Mouse (Mus musculus) lung, postnatal 0 days (tissue): Measurements from ENCODE around the gene Prokr2. TPM values are rescaled to one million over a fixed set of nuclear protein-coding genes. Genes with fewer than 3 reads are reported as not detected.
"Not testable (repeated sequence)": the region's sequence is repeated elsewhere in the genome, so short reads cannot be mapped to it uniquely, and the experiment has no call there.

Source experiments
- ATAC-seq: fragments of 200-750 bp; cut with Nextera tagmentation; 2 replicates; pipeline ENCODE4 v1.8.0; 2017; ENCODE audit warnings: moderate library complexity
- DNase-seq: peaks from one replicate; pipeline ENCODE4 v3.0.0-alpha.2; 2016; ENCODE audit warnings: low spot score
- H3K27ac ChIP-seq: fragments of 300-500 bp; sonication (generic); 2 replicates; pipeline ENCODE4 v1.5.1; 2014; ENCODE audit warnings: antibody characterized with exemption, mild to moderate bottlenecking, low read length, mixed read lengths
- H3K27me3 ChIP-seq: fragments of 300-500 bp; sonication (generic); replicated peaks from 2 replicates; pipeline ENCODE4 v1.6.1; 2014; ENCODE audit warnings: low read length, mixed read lengths; ENCODE audit not compliant: insufficient read depth
- H3K36me3 ChIP-seq: fragments of 300-500 bp; sonication (generic); 2 replicates; pipeline ENCODE4 v1.6.1; 2014; ENCODE audit warnings: low read length, mixed read lengths; ENCODE audit not compliant: insufficient read depth
- H3K4me1 ChIP-seq: fragments of 300-500 bp; sonication (generic); 2 replicates; pipeline ENCODE4 v1.6.1; 2014; ENCODE audit warnings: antibody characterized with exemption, low read depth, low read length, mixed read lengths; ENCODE audit not compliant: insufficient read depth
- H3K4me2 ChIP-seq: fragments of 300-500 bp; sonication (generic); replicated peaks from 2 replicates; pipeline ENCODE4 v1.6.1; 2014; ENCODE audit warnings: low read depth, mild to moderate bottlenecking, low read length, moderate library complexity, mixed read lengths
- H3K4me3 ChIP-seq: fragments of 300-500 bp; sonication (generic); 2 replicates; pipeline ENCODE4 v1.5.1; 2014; ENCODE audit warnings: low read depth, low read length
- H3K9ac ChIP-seq: fragments of 300-500 bp; sonication (generic); replicated peaks from 2 replicates; pipeline ENCODE4 v1.6.1; 2014; ENCODE audit warnings: low read depth, mild to moderate bottlenecking
- H3K9me3 ChIP-seq: fragments of 300-500 bp; sonication (generic); 2 replicates; pipeline ENCODE4 v1.6.1; 2016; ENCODE audit warnings: low read length, mixed read lengths
- CTCF ChIP-seq: IDR thresholded peaks from 2 replicates; pipeline ENCODE4 v1.5.1; 2016; ENCODE audit warnings: antibody characterized with exemption, mild to moderate bottlenecking
- EP300 ChIP-seq: IDR thresholded peaks from 2 replicates; pipeline ENCODE4 v1.6.1; 2016; ENCODE audit warnings: antibody characterized with exemption, mild to moderate bottlenecking, control low read depth
- WGBS: fragments of 180-500 bp; shearing (Covaris S2); extraction: QIAGEN DNeasy Blood & Tissue Kit; methylation state at CpG from one replicate; pipeline ENCODE4 v1.1.7; 2014; 5-methylcytosine and 5-hydroxymethylcytosine counted together
- polyA plus RNA-seq: library from polyadenylated mRNA; unstranded; fragments of >200 nt; fragmentation: Nextera tagmentation; extraction: Ambion mirVana; gene quantifications from 2 replicates; pipeline ENCODE4 v1.2.1, GENCODE M21; 2015

Prokr2 gene
- polyA plus RNA-seq, 1 experiment from 2014 or later: not detected

GRCm38 (mm10) chr2:132317178-132317577 is 68.1 kb downstream of the Prokr2 start:
- 76% methylated on average over 1 of the region's 1 CpGs for WGBS
- no peak overlapping the region for H3K27ac ChIP-seq
- no peak overlapping the region for H3K9ac ChIP-seq
- H3K36me3 ChIP-seq: no peaks in the 10 kb centered on the region
- H3K4me3 ChIP-seq: no peak overlapping the region
- TF ChIP-seq EP300 (no peak), CTCF (no peak)
- DNase-seq (no peak), ATAC-seq (no peak)
- no peaks in the 10 kb centered on the region for H3K27me3 ChIP-seq
- no peak overlapping the region for H3K4me2 ChIP-seq
- no peaks in the 10 kb centered on the region for H3K9me3 ChIP-seq
- no peaks in the 10 kb centered on the region for H3K4me1 ChIP-seq

GRCm38 (mm10) chr2:132316041-132316808 is 69.0 kb downstream of the Prokr2 start:
- DNase-seq: peak; percentile 87
- Histone ChIP-seq H3K4me1 (no peaks in the 10 kb centered on the region), H3K4me2 (no peak overlapping the region), H3K36me3 (no peaks in the 10 kb centered on the region), H3K27ac (no peak overlapping the region), H3K9me3 (no peaks in the 10 kb centered on the region), H3K4me3 (no peak overlapping the region), H3K9ac (no peak overlapping the region), H3K27me3 (no peaks in the 10 kb centered on the region)
- WGBS: 38% methylated on average over 8 of the region's 8 CpGs
- peak; percentile 68 for ATAC-seq
- TF ChIP-seq EP300: no peak
- TF ChIP-seq CTCF: peak; percentile 93

- H3K9ac ChIP-seq, H3K36me3 ChIP-seq, H3K27ac ChIP-seq, H3K27me3 ChIP-seq, H3K4me2 ChIP-seq, H3K9me3 ChIP-seq, H3K4me1 ChIP-seq, DNase-seq, ATAC-seq, H3K4me3 ChIP-seq: not testable (repeated sequence)
- WGBS: 83% methylated on average over 8 of the region's 8 CpGs
- 0 out of 2 replicates have a peak, but pooled peaks have one; percentile 15 for TF ChIP-seq CTCF
These were observed 71.2 kb downstream of the Prokr2 start for GRCm38 (mm10) chr2:132314057-132314456.

DNA sequence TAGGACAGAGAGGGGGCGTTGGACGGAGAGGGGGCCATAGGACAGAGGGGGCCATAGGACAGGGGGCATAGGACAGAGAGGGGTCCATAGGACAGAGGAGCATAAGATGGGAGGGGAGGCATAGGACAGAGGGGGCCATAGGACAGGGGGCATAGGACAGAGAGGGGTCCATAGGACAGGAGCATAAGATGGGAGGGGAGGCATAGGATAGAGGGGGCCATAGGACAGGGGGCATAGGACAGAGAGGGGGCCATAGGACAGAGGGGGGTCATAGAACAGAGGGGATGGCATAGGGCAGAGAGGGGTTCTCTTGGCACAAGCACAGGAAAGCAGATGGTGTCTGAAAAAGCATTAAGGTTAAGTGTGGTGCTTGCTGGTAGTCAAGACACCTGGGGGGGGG is 71.7 kb downstream of the Prokr2 start:
- Histone ChIP-seq H3K4me3 (no peak overlapping the region), H3K36me3 (no peaks in the 10 kb centered on the region), H3K4me2 (no peak overlapping the region), H3K4me1 (no peaks in the 10 kb centered on the region), H3K9me3 (no peaks in the 10 kb centered on the region), H3K9ac (no peak overlapping the region), H3K27me3 (no peaks in the 10 kb centered on the region), H3K27ac (no peak overlapping the region)
- WGBS: 95% methylated on average over 2 of the region's 2 CpGs
- ATAC-seq: no peak
- DNase-seq: no peak
- TF ChIP-seq EP300 (no peak), CTCF (no peak)

GRCm38 (mm10) chr2:132312616-132313015 is 72.6 kb downstream of the Prokr2 start:
- Histone ChIP-seq H3K27me3 (no peaks in the 10 kb centered on the region), H3K9me3 (no peaks in the 10 kb centered on the region), H3K4me2 (no peak overlapping the region), H3K9ac (no peak overlapping the region), H3K36me3 (peaks cover 3% of the 10 kb centered on the region; the same call in 1 of the 2 replicates), H3K4me1 (no peaks in the 10 kb centered on the region), H3K4me3 (no peak overlapping the region), H3K27ac (no peak overlapping the region)
- DNase-seq: no peak
- ATAC-seq: no peak
- 75% methylated on average over 5 of the region's 5 CpGs for WGBS
- no peak for TF ChIP-seq CTCF
- no peak for TF ChIP-seq EP300

DNA sequence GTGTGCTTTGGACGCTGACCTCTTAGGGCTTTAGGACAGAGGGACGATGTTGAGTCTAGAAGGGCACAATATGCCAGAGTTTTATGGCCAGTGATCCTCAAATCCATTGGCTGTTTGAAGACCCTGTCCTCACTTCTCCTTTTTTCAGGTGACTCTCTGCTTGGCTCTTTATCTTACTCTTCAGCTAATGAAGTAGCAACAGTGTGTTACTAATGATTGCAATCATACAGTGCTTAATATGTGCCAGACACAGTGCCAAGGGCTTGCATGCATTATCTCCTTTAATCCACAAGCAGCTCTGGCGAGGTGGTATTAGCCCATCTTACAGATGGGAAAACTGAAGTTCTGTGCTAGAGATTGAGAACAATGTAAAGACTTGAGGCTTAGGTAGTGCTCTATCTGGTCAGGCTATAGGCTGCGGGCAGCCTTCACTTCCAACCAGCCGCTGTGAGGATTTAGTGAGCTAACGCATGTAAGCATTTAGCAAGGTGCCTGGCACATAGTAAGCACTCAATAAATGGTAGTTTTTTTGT is 75.8 kb downstream of the Prokr2 start:
- Histone ChIP-seq H3K27ac (no peak overlapping the region), H3K9me3 (no peaks in the 10 kb centered on the region), H3K4me3 (no peak overlapping the region), H3K27me3 (no peaks in the 10 kb centered on the region), H3K4me1 (no peaks in the 10 kb centered on the region), H3K4me2 (no peak overlapping the region), H3K9ac (no peak overlapping the region), H3K36me3 (peaks cover 14% of the 10 kb centered on the region; the same call in 1 of the 2 replicates)
- DNase-seq (no peak), ATAC-seq (no peak)
- TF ChIP-seq CTCF (no peak), EP300 (no peak)
- 96% methylated on average over 6 of the region's 6 CpGs for WGBS
